Comparison of ENCODE assay signal across 16 mouse cellular contexts in the genomic region with DNA sequence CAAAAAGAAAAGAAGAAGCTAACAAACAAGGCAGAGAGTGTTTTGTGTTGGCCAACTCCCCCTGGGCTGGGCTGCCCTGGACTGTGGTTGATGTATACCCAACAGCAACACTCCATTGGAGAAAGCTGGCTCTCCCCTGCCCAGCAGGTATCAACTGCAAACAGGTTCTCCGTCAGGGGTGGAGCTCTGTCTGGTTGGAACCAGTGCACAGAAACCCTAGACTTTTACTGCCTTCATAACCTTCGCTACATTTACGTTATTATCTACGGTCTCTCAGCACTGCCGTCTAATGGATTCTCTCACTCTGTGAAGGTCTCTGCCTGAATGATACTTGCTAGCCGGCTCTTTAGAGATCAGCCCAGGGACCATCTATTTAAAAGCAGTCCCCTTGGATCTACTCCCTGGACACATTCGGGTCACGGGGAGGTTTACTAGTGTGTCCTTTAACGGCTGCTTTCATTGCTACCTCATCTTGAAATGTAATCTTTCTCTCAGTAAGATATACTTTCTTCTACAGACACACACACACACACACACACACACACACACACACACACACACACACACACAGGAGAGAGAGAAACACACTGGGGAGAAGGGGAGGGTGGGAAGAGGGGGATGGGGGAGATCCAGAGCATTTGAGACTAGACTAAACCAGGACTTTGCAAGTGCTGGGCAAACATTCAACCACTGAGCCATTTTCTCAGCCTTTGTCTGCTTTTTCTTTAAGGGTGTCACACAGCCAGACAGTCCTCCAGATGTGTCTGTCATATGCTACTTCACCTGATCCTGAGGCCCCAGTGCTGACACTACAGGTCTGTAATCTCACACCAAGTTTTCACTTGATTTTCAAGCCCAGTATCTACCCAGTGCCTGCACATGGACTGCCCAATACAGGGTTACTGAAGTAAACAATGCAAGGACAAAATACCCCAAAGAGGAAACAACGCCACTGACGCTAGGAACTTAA. TPM values are rescaled to one million over a fixed set of nuclear protein-coding genes. Genes with fewer than 3 reads are reported as not detected.
A peak's percentile ranks its signal among the peaks of the same experiment; 100 is the strongest.
DNase-seq lines count a peak whose midpoint lies in the region; ATAC-seq and TF ChIP-seq lines count a peak whose summit lies in the region.
"Had no signal": no experiment of that assay in that cellular context is flagged by ENCODE, and none has a peak within 500 bp of the region (broad histone marks: within the 10 kb centered on the region; RNA-seq: fewer than 3 reads in every experiment).

No protein-coding gene starts in this region.

- H3K4me1 ChIP-seq in forebrain, embryonic 11.5 days (replicated peaks; ENCODE audit: control insufficient read depth, insufficient read depth, low read length) = no peaks in the 10 kb centered on the region
- H3K4me1 ChIP-seq in forebrain, postnatal 0 days (ENCODE audit: insufficient read depth) = no peaks in the 10 kb centered on the region
- no peaks in the 10 kb centered on the region for H3K4me1 ChIP-seq in embryonic facial prominence, embryonic 14.5 days (ENCODE audit: control insufficient read depth, insufficient read depth, low read length)
- peaks cover 9% of the 10 kb centered on the region; the same call in 1 of the 2 replicates for H3K4me1 ChIP-seq in kidney, embryonic 15.5 days
- H3K4me1 ChIP-seq in liver, embryonic 14.5 days (replicated peaks; ENCODE audit: control insufficient read depth in 2 of 2, insufficient read depth in 2 of 2, low read length in 1 of 2) = peaks cover 0 to 10% of the 10 kb centered on the region in 2 experiments; a peak in 1 of 4 replicates
- H3K4me1 ChIP-seq: heart, embryonic 10.5 days; midbrain, embryonic 13.5 days had no signal

- 85% methylated on average over 11 of the region's 11 CpGs for WGBS in forebrain, embryonic 11.5 days
- 84% methylated on average over 11 of the region's 11 CpGs for WGBS in forebrain, postnatal 0 days
- 75% methylated on average over 11 of the region's 11 CpGs for WGBS in embryonic facial prominence, embryonic 14.5 days
- 51% methylated on average over 11 of the region's 11 CpGs for WGBS in kidney, embryonic 15.5 days
- WGBS in liver, embryonic 14.5 days (ENCODE audit: insufficient replicate concordance) = 69% methylated on average over 11 of the region's 11 CpGs

- peaks cover 3% of the 10 kb centered on the region; the same call in 1 of the 2 replicates for H3K36me3 ChIP-seq in forebrain, embryonic 11.5 days (ENCODE audit: control insufficient read depth, insufficient read depth, low read length)
- H3K36me3 ChIP-seq in forebrain, postnatal 0 days (ENCODE audit: insufficient read depth) = peaks cover 26% of the 10 kb centered on the region; the same call in 1 of the 2 replicates
- H3K36me3 ChIP-seq in embryonic facial prominence, embryonic 14.5 days (ENCODE audit: control insufficient read depth, insufficient read depth, low read length) = peaks cover 38% of the 10 kb centered on the region
- H3K36me3 ChIP-seq in kidney, embryonic 15.5 days = peaks cover 35% of the 10 kb centered on the region
- peaks cover 5% of the 10 kb centered on the region; the same call in 1 of the 2 replicates for H3K36me3 ChIP-seq in liver, embryonic 14.5 days (replicated peaks; ENCODE audit: control insufficient read depth, insufficient read depth, low read depth)

- H3K9ac ChIP-seq in forebrain, embryonic 11.5 days (ENCODE audit: low read length) = no peak overlapping the region
- no peak overlapping the region for H3K9ac ChIP-seq in forebrain, postnatal 0 days
- no peak overlapping the region for H3K9ac ChIP-seq in embryonic facial prominence, embryonic 14.5 days (ENCODE audit: low read depth, low read length)
- H3K9ac ChIP-seq in kidney, embryonic 15.5 days = no peak overlapping the region
- H3K9ac ChIP-seq in liver, embryonic 14.5 days (replicated peaks) = no peak overlapping the region
- H3K9ac ChIP-seq: midbrain, embryonic 13.5 days had no signal

- no peaks in the 10 kb centered on the region for H3K27me3 ChIP-seq in forebrain, embryonic 11.5 days (ENCODE audit: control insufficient read depth, insufficient read depth, low read length)
- no peaks in the 10 kb centered on the region for H3K27me3 ChIP-seq in forebrain, postnatal 0 days (ENCODE audit: insufficient read depth, low read length)
- no peaks in the 10 kb centered on the region for H3K27me3 ChIP-seq in embryonic facial prominence, embryonic 14.5 days (replicated peaks; ENCODE audit: control insufficient read depth, insufficient read depth, low read length)
- no peaks in the 10 kb centered on the region for H3K27me3 ChIP-seq in kidney, embryonic 15.5 days
- H3K27me3 ChIP-seq in liver, embryonic 14.5 days (ENCODE audit: control insufficient read depth, insufficient read depth, low read length) = no peaks in the 10 kb centered on the region
- H3K27me3 ChIP-seq: midbrain, embryonic 13.5 days had no signal

- H3K4me2 ChIP-seq in forebrain, embryonic 11.5 days (ENCODE audit: low read depth, low read length, severe bottlenecking) = no peak overlapping the region
- H3K4me2 ChIP-seq in forebrain, postnatal 0 days (ENCODE audit: low read depth) = no peak overlapping the region
- no peak overlapping the region for H3K4me2 ChIP-seq in embryonic facial prominence, embryonic 14.5 days (ENCODE audit: low read depth, low read length)
- no peak overlapping the region for H3K4me2 ChIP-seq in kidney, embryonic 15.5 days
- H3K4me2 ChIP-seq in liver, embryonic 14.5 days (ENCODE audit: low read depth) = no peak overlapping the region
- H3K4me2 ChIP-seq: midbrain, embryonic 13.5 days had no signal

- ATAC-seq in forebrain, embryonic 11.5 days (replicated peaks; ENCODE audit: low FRiP score) = no peak
- ATAC-seq in forebrain, postnatal 0 days = no peak
- peak; percentile 47; the same call in 1 of the 2 replicates for ATAC-seq in embryonic facial prominence, embryonic 14.5 days (ENCODE audit: low read depth)
- ATAC-seq in kidney, embryonic 15.5 days (replicated peaks; ENCODE audit: low FRiP score) = peak; percentile 72
- ATAC-seq in liver, embryonic 14.5 days (ENCODE audit: insufficient read depth) = peak; percentile 47; the same call in 1 of the 2 replicates
- ATAC-seq: midbrain, embryonic 13.5 days had no signal

- H3K4me3 ChIP-seq in forebrain, embryonic 11.5 days (ENCODE audit: low read depth, low read length) = no peak overlapping the region
- H3K4me3 ChIP-seq in forebrain, postnatal 0 days (ENCODE audit: low read depth, low read length) = no peak overlapping the region
- H3K4me3 ChIP-seq in embryonic facial prominence, embryonic 14.5 days (ENCODE audit: low read depth, low read length) = no peak overlapping the region
- H3K4me3 ChIP-seq in kidney, embryonic 15.5 days (replicated peaks) = no peak overlapping the region
- no peak overlapping the region for H3K4me3 ChIP-seq in liver, embryonic 14.5 days (ENCODE audit: insufficient read depth in 1 of 2, low read depth in 2 of 2, low read length in 2 of 2)
- H3K4me3 ChIP-seq in layer of hippocampus, adult 2 months = no peak overlapping the region
- H3K4me3 ChIP-seq: heart, embryonic 10.5 days; midbrain, embryonic 13.5 days had no signal

- H3K9me3 ChIP-seq in forebrain, embryonic 11.5 days (ENCODE audit: control insufficient read depth, low read length) = no peaks in the 10 kb centered on the region
- no peaks in the 10 kb centered on the region for H3K9me3 ChIP-seq in forebrain, postnatal 0 days (ENCODE audit: low read length)
- no peaks in the 10 kb centered on the region for H3K9me3 ChIP-seq in embryonic facial prominence, embryonic 14.5 days (ENCODE audit: control insufficient read depth, low read length)
- H3K9me3 ChIP-seq in kidney, embryonic 15.5 days (replicated peaks) = no peaks in the 10 kb centered on the region
- no peaks in the 10 kb centered on the region for H3K9me3 ChIP-seq in liver, embryonic 14.5 days (ENCODE audit: control insufficient read depth, low read length)
- H3K9me3 ChIP-seq: heart, embryonic 10.5 days; midbrain, embryonic 13.5 days had no signal

- no peak for TF ChIP-seq CTCF in forebrain, postnatal 0 days (IDR thresholded peaks at IDR 0.05; ENCODE audit: low read depth)
- no peak for TF ChIP-seq CTCF in liver, embryonic 14.5 days (IDR thresholded peaks at IDR 0.05; ENCODE audit: low read depth)
- TF ChIP-seq CTCF in layer of hippocampus, adult 2 months (conservative IDR thresholded peaks at IDR 0.05) = no peak

- H3K27ac ChIP-seq in forebrain, embryonic 11.5 days (ENCODE audit: low read depth, low read length) = no peak overlapping the region
- H3K27ac ChIP-seq in forebrain, postnatal 0 days (ENCODE audit: low read depth, low read length) = no peak overlapping the region
- H3K27ac ChIP-seq in embryonic facial prominence, embryonic 14.5 days (replicated peaks; ENCODE audit: low read depth, low read length) = no peak overlapping the region
- H3K27ac ChIP-seq in kidney, embryonic 15.5 days = peak overlapping the region; percentile 66
- no peak overlapping the region for H3K27ac ChIP-seq in liver, embryonic 14.5 days
- no peak overlapping the region for H3K27ac ChIP-seq in layer of hippocampus, adult 2 months
- H3K27ac ChIP-seq: heart, embryonic 10.5 days; midbrain, embryonic 13.5 days had no signal

- TF ChIP-seq EP300 in liver, embryonic 14.5 days (IDR thresholded peaks at IDR 0.05; ENCODE audit: low read depth) = no peak

- intact Hi-C loops in left cerebral cortex, postnatal 10 days (cut with DNase I) = no loop called here

- DNase-seq in forebrain, embryonic 11.5 days (ENCODE audit: low spot score) = peak; percentile 42
- no peak for DNase-seq in forebrain, postnatal 0 days
- DNase-seq in embryonic facial prominence, embryonic 14.5 days (ENCODE audit: low spot score) = no peak
- DNase-seq in liver, embryonic 14.5 days (ENCODE audit: low read depth in 3 of 3, low spot score in 3 of 3) = no peak
- DNase-seq in left cerebral cortex, postnatal 10 days (ENCODE audit: extremely low spot score in 1 of 2, low spot score in 2 of 2) = no peak
- DNase-seq in thymus, postnatal 0 days (ENCODE audit: low spot score) = no peak
- no peak for DNase-seq in layer of hippocampus, adult 2 months (ENCODE audit: low spot score in 2 of 2)
- DNase-seq: adrenal gland, postnatal 10 days; cerebellum, postnatal 25 days; heart, postnatal 4 days; left cerebral cortex, postnatal 4 days; lung, postnatal 14 days; thymus, adult 2 months had no signal

RNA-seq across cellular contexts. Expression of a gene that starts 18.3 kb away (rescaled TPM):
- 82.8 and 86.8 TPM in 2 replicates for polyA plus RNA-seq in forebrain, embryonic 11.5 days (2014; fragmentation: Nextera tagmentation; extraction: Ambion mirVana)
- total RNA-seq in forebrain, postnatal 0 days (2014; rRNA removed) = 119 and 124 TPM in 2 replicates
- polyA plus RNA-seq in forebrain, postnatal 0 days (2015; fragmentation: Nextera tagmentation; extraction: Ambion mirVana) = 44.7 and 68.0 TPM in 2 replicates
- 36.2 and 40.9 TPM in 2 replicates for polyA plus RNA-seq in embryonic facial prominence, embryonic 14.5 days (2014; fragmentation: Nextera tagmentation; extraction: Ambion mirVana)
- polyA plus RNA-seq in kidney, embryonic 15.5 days (2015; fragmentation: Nextera tagmentation; extraction: Ambion mirVana) = 56.4 and 56.7 TPM in 2 replicates
- 15.3 and 23.6 TPM in 2 replicates for polyA plus RNA-seq in liver, embryonic 14.5 days (2012; rRNA removed)
- polyA plus RNA-seq in liver, embryonic 14.5 days (2014; fragmentation: Nextera tagmentation; extraction: Ambion mirVana) = 12.4 and 15.7 TPM in 2 replicates
- total RNA-seq in left cerebral cortex, postnatal 10 days (2021) = 10 to 100 TPM; 70.6 to 76.0 TPM
- polyA plus RNA-seq in thymus, postnatal 0 days (2015; fragmentation: Nextera tagmentation; extraction: Ambion mirVana) = 26.3 and 32.4 TPM in 2 replicates
- total RNA-seq in layer of hippocampus, adult 2 months (2021) = 10 to 100 TPM; 77.9 to 83.1 TPM

RNA-seq across cellular contexts. Expression of a gene that starts 29.4 kb away (rescaled TPM):
- 2.9 and 3.2 TPM in 2 replicates for polyA plus RNA-seq in forebrain, embryonic 11.5 days (2014; fragmentation: Nextera tagmentation; extraction: Ambion mirVana)
- 2.4 and 4.2 TPM in 2 replicates for total RNA-seq in forebrain, postnatal 0 days (2014; rRNA removed)
- 2.6 and 2.7 TPM in 2 replicates for polyA plus RNA-seq in forebrain, postnatal 0 days (2015; fragmentation: Nextera tagmentation; extraction: Ambion mirVana)
- 4.2 and 5.6 TPM in 2 replicates for polyA plus RNA-seq in embryonic facial prominence, embryonic 14.5 days (2014; fragmentation: Nextera tagmentation; extraction: Ambion mirVana)
- 3.8 and 5.2 TPM in 2 replicates for polyA plus RNA-seq in kidney, embryonic 15.5 days (2015; fragmentation: Nextera tagmentation; extraction: Ambion mirVana)
- polyA plus RNA-seq in liver, embryonic 14.5 days (2012; rRNA removed) = 5.4 and 8.6 TPM in 2 replicates
- polyA plus RNA-seq in liver, embryonic 14.5 days (2014; fragmentation: Nextera tagmentation; extraction: Ambion mirVana) = 15.2 and 15.9 TPM in 2 replicates
- 1 to 10 TPM; 2.8 to 3.0 TPM for total RNA-seq in left cerebral cortex, postnatal 10 days (2021)
- polyA plus RNA-seq in thymus, postnatal 0 days (2015; fragmentation: Nextera tagmentation; extraction: Ambion mirVana) = 10.9 and 11.6 TPM in 2 replicates
- 1 to 10 TPM; 6.2 to 6.9 TPM for total RNA-seq in layer of hippocampus, adult 2 months (2021)

RNA-seq across cellular contexts. Expression of a gene that starts 38.7 kb away (rescaled TPM):
- polyA plus RNA-seq in forebrain, embryonic 11.5 days (2014; fragmentation: Nextera tagmentation; extraction: Ambion mirVana) = 0.80 and 1.3 TPM in 2 replicates
- 1.3 and 3.5 TPM in 2 replicates for total RNA-seq in forebrain, postnatal 0 days (2014; rRNA removed)
- 0.30 and 0.39 TPM in 2 replicates for polyA plus RNA-seq in forebrain, postnatal 0 days (2015; fragmentation: Nextera tagmentation; extraction: Ambion mirVana)
- polyA plus RNA-seq in embryonic facial prominence, embryonic 14.5 days (2014; fragmentation: Nextera tagmentation; extraction: Ambion mirVana) = 1.2 and 1.3 TPM in 2 replicates
- polyA plus RNA-seq in kidney, embryonic 15.5 days (2015; fragmentation: Nextera tagmentation; extraction: Ambion mirVana) = 1.2 and 2.4 TPM in 2 replicates
- polyA plus RNA-seq in liver, embryonic 14.5 days (2012; rRNA removed) = 0.38 and 0.59 TPM in 2 replicates
- 0.19 and 0.37 TPM in 2 replicates for polyA plus RNA-seq in liver, embryonic 14.5 days (2014; fragmentation: Nextera tagmentation; extraction: Ambion mirVana)
- 1 to 10 TPM; 3.9 to 5.9 TPM for total RNA-seq in left cerebral cortex, postnatal 10 days (2021)
- polyA plus RNA-seq in thymus, postnatal 0 days (2015; fragmentation: Nextera tagmentation; extraction: Ambion mirVana) = 0.58 and 0.83 TPM in 2 replicates
- total RNA-seq in layer of hippocampus, adult 2 months (2021) = 10 to 100 TPM in 1 of 2 experiments, 1 to 10 TPM in 1; 10.0 to 11.0 TPM

Comparison
In these comparisons a context has a peak if more than half of its experiments do, and no peak if none do; other contexts are left out.
1. ATAC-seq: peak in embryonic facial prominence, embryonic 14.5 days (single experiment), kidney, embryonic 15.5 days (single experiment) and liver, embryonic 14.5 days (single experiment); none in forebrain, embryonic 11.5 days (single experiment) and forebrain, postnatal 0 days (single experiment).